Mouse (Mus musculus) cerebellum, adult 9-11 months (tissue): ENCODE data around the gene Patl1.
"Not testable (repeated sequence)": the region's sequence is repeated elsewhere in the genome, so short reads cannot be mapped to it uniquely, and the experiment has no call there.

Experiments
- DNase-seq: peaks from one replicate; pipeline ENCODE4 v3.0.0; 2022

Patl1 gene

GRCm38 (mm10) chr19:11969155-11970050 lies 57.2 kb downstream of the Patl1 start:
- no peak for DNase-seq

DNA sequence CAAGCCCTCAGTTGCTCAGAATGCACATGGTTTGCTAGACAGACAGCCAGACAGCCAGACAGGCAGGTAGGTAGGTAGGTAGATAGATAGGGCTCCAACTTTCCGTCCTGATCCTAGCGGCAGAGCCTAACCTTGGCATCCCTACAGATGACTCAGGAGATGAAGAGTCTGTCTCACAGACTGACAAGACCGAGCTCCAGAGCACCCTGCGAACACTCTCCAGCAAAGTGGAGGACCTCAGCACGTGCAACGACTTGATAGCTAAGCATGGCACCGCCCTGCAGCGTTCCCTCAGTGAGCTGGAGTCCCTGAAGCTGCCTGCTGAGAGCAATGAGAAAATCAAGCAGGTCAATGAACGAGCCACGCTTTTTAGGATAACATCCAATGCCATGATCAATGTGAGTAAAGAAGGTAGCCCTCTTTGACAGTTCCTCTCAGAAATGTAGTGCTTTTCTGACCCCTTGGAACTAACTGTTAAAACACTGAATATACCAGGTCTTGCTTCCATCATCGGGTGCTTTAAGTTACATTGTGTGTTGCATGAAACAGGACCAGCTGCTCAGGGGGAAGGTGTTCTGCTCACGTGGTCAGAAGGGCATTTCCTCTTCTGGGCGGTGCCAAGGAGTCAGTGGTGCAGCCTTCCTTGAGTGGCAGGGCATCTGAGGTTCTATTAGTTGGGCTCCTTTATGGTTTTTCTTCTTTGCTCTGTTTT lies 61.5 kb downstream of the Patl1 start:
- no peak for DNase-seq

DNA sequence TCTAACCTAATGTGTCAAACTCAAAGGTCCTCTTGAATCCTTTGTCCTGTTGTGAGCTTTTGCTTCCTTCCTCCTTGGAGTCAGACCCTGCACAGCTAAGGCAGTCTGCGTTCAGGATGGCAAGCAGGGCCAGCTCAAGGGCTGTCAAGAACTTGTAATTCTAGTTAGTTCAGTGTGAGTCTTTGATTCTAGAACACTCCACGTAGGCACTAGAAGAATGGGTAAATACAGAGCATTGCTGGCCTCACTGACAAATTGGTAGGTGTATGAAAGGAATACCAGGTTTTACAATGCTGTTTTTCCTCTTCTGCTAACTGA lies 62.0 kb downstream of the Patl1 start:
- no peak for DNase-seq

DNA sequence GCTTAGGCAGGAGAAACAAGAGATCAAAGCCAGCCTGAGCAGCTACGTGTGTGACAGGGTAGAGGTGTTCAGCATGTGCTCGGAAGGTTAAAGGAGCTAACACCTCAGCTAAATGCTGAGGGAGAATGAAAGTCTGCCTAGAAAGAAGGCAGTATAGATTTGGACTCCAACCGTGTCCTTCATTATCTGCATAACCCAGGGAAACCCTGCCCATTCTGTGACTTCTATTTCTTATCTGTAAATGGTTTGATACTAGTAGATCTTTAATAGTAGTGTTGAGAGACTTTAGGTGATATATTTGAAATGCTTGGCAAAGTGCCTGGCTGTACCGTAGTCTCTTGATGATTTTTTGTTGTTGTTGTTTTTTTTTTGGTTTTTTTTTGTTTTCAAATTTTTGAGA lies 63.5 kb downstream of the Patl1 start:
- no peak for DNase-seq

DNA sequence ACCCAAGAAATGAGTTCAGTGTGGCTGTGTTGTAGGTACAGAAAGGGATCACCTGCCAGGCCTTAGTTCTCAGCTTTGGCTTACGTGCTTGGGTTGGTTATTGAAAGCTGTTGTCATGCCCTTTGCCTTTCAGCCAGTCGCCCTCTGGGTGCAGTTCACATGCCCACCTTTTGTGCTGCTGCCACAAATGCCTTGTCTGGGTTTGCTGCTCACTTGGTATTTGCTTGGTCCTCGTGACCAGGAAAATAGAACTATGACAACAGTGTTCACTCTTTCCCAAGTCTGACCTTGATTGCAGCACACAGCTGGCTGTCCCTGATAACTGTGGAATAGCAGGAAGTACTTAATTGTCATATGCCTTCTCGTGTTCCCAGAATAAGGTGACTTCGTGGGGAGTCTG lies 65.2 kb downstream of the Patl1 start:
- no peak for DNase-seq

GRCm38 (mm10) chr19:11980471-11980870 lies 68.3 kb downstream of the Patl1 start:
- no peak for DNase-seq

DNA sequence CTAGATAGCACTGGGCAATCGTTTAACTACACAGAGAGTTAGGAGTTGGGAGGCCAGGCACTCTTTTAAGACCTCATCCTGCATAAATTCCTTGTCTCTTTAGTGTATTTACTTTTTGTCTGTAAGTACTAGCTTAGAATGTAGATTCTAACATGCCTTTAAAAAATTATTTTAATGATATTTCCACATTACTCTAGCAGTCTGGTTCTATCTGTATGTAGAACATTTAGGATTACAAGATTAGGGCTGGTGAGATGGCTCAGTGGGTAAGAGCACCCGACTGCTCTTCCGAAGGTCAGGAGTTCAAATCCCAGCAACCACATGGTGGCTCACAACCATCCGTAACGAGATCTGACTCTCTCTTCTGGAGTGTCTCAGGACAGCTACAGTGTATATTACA lies 72.4 kb downstream of the Patl1 start:
- DNase-seq: not testable (repeated sequence)

DNA sequence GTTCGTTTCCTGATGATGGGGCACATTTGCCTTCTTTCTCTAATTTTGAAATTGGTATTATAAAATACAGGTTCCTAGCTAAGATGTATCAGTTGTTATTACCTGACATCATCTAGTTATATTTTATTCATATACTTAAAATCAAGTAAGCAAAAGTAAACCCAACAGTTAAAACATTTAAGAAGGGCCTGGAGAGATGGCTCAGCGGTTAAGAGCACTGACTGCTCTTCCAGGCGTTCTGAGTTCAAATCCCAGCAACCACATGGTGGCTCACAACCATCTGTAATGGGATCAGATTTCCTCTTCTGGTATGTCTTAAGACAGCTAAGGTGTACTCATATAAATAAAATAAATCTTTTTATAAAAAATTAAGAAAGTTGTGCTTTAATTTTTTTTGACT lies 75.6 kb downstream of the Patl1 start:
- no peak for DNase-seq

DNA sequence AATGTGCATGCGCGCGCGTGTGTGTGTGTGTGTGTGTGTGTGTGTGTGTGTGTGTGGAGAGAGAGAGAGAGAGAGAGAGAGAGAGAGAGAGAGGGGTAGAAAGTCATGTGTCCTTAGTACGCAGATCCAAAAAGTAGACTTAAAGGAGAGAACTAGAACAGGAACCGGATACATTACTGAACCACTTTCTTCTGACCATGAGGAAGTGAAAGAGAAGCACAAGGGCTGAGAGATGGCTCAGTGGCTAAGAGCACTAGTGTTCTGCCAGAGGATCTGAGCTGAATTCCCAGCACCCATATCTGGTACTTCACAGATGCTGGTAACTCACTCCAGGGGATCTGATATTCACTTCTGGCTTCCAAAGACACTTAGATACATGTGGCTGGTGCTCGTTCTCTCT lies 77.1 kb downstream of the Patl1 start:
- DNase-seq: no peak

- no peak for DNase-seq
Measured at GRCm38 (mm10) chr19:11992034-11992433, 79.8 kb downstream of the Patl1 start.

GRCm38 (mm10) chr19:11992441-11993029 lies 80.3 kb downstream of the Patl1 start:
- DNase-seq: no peak
